Mouse (Mus musculus): ENCODE measurements around the gene Pabpn1l. TPM values are rescaled to one million over a fixed set of nuclear protein-coding genes. Genes with fewer than 3 reads are reported as not detected.
"Not testable (repeated sequence)": the region's sequence is repeated elsewhere in the genome, so short reads cannot be mapped to it uniquely, and the experiment has no call there.

The Pabpn1l gene
- total RNA-seq, 4 experiments from 2014 or later: not detected

DNA sequence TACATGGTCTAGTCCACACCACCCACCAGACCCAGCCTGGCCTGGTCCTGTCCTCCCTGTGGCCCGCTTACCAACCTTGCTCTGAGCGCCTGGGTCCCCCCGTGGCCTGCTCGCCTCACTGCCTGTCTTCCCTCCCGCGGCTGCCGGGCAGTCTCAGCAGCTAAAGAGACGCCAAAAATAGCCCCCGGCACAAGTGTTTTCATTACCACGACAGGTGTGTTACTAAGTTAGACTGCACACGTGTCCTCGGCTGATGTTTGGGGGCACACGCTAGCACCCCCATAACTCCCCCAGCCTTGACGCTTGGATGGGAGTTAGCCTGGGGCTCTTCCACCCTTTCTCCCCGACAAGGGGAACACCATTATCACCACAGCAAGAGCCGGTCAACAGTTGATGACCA is 23.8 kb upstream of the Pabpn1l start:
- no peak for DNase-seq

DNA sequence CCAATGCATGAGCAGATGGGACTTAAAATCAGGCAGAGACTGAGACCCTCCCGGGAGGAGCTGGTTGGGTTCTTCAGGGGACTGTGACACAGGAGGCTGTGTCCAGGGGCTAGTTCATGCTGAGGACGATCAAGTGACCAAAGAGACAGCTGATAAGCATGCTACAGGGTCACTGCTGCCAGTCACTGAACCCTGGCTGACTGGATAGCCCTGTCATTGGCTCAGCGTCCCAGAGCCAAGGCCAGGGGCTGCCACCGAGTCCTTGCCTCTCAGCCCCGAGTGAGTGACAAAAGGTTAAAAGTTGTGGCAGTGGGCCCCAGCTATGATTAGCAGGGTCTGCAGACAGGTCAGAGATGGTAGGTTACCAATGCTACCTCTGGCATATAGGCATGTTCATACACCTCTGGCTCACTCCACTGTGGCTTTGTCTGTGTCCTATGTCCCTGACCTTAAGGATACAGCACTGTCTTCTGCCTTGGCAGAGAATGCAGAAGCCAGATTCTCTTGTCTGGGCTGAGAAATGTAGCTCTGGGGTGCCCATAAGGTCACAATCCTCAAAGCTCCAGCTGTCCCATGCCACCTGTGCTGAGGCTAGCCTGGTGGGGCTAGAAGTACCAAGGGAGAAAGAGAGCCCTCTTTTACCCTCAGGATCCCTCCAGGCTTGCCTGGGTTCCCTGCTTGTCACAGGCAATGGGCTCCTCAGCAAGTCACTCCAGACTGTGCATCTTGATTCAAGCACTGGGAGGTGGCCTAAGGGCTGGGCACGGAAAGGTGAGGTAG is 21.8 kb upstream of the Pabpn1l start:
- peak; percentile 69 for DNase-seq

DNA sequence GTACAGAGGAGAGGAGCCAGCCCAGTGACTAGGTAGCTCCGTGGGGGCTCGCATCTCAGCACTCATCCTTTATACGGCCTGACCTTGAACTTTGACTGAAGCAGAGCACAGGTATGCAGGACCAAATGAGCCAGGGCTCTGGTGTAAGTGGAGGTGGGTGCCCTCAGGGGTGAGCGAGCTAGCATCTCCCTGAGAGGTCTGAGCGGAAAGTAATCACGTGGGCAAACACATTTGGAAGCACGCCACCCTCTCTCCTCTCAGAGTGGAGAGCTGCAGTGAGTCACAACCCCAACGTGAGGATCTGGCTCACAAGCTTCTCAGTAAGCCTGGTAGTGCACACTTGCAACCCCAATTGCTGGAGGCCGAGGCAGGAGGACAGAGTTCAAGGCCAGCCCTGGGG is 19.5 kb upstream of the Pabpn1l start:
- DNase-seq: peak; percentile 82

- DNase-seq: no peak
Observed at GRCm38 (mm10) chr8:122641406-122641805, 18.9 kb upstream of the Pabpn1l start.

DNA sequence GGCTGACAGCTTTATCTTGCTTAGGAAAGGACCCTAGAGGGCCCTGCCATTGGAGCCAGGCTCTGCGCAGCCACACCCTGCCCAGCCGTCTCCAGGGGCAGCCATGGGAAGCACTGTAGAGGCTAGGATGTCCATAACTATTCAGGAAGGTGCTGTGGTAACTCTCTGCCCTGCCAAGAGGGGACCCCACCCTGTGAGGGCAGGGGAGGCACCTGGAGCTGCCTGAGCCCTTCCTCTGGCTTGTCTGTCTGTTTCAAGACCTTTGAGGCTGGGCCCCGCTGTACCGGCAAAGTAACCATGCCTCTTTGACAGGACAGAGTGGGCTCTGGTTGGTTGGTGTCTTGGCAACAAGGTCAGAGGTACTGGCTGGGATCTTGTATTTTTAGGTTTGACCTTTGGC is 18.3 kb upstream of the Pabpn1l start:
- DNase-seq: no peak

- no peak for DNase-seq
Observed at GRCm38 (mm10) chr8:122639521-122640248, 17.1 kb upstream of the Pabpn1l start.

DNA sequence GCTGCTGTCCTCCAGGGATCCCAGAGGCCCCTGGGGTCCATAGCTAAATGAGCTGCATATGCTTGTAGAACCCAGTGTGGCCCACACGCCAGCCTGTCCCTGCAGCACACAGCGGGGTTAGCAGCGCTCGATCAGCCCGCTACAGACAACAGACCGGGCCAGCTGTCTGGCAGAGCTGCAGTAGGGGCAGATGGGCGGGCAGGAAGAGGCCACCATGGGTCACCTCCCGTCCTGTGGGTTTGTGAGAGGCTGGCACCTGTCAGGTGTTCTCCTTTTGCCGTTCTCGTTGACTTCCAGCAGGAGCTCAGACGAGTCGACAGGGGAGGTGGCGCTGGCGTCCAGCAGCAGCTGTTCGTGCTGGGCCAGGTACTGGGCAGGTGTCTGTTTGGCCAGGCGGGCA is 16.1 kb upstream of the Pabpn1l start:
- no peak for DNase-seq

DNA sequence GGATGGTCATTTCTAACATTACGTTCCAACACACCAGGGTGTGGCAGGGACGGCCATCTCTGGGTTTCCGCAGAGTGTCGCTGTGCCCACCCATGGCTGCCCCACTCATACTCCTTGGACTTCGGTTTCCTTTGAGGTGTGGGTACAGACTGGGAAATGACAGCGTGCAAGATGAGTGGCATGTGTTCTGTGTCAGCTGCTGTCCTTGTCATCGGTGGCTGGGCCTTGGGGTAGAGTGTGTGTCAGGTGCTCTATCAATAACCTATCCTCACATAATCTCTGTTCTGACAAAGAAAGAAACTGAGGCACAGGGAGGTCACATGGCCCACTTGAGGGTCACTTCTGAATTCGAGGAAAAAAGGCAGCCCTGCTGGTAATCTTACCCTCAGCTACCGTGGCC is 14.7 kb upstream of the Pabpn1l start:
- no peak for DNase-seq

GRCm38 (mm10) chr8:122636803-122637175 is 14.2 kb upstream of the Pabpn1l start:
- DNase-seq: no peak

DNA sequence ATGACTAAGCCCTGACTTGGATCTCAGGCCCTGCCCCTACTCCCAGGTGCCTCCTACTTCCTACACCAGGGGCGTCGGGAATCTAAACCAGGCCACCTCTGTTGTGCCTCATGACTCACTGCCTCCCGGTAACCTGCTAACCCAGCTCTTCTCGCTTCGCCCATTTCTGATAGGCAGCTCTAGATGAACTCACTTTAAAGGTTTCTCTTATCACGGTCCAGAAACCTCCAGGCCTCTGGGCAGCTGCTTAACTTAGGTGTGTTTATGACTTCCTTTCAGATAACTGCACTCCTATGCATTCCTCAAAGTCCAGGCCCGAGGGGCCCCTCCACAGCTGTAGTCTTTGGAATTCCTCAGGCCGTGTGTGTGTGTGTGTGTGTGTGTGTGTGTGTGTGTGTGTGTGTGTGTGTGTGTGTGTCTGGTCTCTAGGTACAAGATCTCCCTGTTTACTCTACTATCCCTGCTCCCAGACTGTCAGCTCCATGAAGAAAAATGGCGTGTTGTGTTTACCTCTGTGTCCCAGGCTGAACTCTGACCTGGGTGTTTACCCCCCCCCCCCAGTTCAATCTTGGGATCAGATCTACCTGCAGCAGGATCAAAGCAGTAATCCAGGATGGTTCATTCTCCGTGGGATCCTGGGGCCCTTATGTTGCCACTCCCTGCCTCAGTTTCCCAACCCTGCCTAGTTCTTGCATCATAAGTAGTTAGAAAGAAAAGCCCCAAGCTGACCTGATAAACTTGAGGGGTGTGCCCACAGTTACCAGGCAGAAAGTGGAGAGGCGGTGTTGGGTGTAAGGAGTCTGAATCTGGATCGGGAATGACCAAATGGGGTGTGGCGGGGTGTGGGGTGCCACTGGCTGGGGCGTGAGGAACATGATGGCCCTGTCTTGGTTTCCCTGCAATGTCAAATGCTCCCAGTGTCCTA is 13.6 kb upstream of the Pabpn1l start:
- DNase-seq: no peak

DNA sequence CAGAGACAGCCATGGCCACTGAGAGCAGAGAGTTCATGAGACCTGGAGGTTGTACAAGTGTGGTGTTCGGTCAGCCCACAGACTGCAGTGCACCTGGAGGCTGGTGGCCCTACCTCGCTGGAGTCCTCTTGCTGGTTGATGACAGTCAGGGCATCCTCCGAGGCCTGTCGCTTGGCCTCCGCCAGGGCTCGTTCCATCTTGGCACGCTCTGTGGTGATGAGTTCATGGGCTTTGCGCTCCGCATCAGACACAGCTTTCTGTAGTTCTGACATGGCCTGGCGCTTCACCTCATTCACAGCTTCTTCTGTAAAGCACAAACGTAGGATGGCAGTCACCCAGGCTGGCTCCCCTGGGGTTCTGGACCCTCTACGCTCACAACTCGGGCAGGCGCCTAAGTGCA is 10.7 kb upstream of the Pabpn1l start:
- no peak for DNase-seq

DNA sequence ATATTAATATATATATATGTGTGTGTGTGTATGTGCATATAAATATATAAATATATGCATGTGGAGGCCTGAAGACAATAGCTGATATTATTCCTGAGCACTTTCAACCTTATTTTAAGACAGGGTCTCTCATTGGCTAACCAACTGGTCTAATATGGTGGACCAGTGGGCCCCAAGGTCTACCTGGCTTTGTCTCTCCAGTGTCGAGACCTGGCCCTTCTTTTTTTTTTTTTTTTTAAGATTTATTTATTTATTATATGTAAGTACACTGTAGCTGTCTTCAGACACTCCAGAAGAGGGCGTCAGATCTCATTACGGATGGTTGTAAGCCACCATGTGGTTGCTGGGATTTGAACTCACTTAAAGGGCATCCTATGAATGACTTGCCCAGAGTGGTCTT is 9.6 kb upstream of the Pabpn1l start:
- not testable (repeated sequence) for DNase-seq

DNA sequence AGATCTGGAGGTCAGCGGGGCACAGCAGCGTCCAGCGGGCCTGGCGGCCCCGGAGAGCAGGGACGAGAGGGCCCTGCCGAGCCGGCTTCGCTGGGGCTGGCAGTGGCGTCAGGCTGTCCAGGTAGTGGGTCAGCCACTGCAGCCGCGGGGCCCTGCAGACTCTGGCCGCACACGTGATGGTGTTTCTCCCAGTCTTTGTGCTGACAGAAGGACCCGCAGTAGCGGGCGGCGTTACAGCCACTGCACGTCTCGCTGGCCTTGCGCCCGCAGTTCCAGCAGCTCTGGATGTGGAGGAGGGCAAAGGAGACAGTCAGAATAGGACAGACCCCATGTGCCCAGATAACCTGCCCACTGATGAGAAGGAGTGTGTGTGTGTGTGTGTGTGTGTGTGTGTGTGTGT is 8.2 kb upstream of the Pabpn1l start:
- no peak for DNase-seq

DNA sequence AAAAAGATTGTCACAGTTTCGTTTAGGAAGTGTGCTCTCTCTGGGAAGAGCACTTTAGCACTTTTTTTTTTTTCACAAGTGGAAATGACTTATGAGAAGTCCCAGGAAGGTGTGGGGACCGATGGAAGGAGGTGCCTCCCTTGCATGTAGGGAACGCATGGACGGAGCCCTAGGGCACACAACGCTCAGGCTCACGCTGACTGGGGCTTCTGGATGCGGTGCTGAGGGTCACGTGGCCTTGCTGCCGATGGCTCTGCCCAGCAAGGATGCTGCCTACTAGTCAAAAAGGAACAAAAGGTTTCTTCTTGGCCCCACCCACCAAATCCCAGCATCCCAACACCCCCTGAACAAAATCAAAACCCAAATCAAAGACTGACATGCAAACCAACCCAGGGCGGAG is 6.8 kb upstream of the Pabpn1l start:
- no peak for DNase-seq

- DNase-seq: no peak
Observed at GRCm38 (mm10) chr8:122626896-122627295, 4.4 kb upstream of the Pabpn1l start.

GRCm38 (mm10) chr8:122625811-122626210 is 3.3 kb upstream of the Pabpn1l start:
- no peak for DNase-seq

DNA sequence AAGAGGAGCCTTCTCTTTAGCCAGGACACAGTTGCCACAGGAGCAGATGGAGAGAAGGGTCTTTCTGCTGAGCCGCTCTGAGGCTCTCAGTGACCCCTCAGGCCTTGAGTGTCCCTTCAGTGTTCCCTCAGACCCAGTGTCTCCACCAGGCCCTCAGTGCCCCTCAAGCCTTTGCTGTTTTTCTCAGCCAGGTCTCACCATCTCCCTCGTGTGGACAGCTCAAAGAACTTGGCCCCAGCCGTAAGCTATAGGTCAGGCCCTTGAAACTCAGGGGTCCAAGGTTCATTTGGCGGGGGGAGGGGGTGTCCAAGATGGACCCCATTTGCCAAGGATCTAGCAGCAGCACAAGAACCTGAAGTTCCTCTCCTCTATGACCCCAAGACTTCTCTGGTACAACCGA is 2.1 kb upstream of the Pabpn1l start:
- no peak for DNase-seq

GRCm38 (mm10) chr8:122623844-122624642 is 1.5 kb upstream of the Pabpn1l start:
- DNase-seq: no peak

GRCm38 (mm10) chr8:122620446-122620845 is 2.1 kb downstream of the Pabpn1l start:
- DNase-seq: no peak

GRCm38 (mm10) chr8:122618660-122619378 is 3.7 kb downstream of the Pabpn1l start:
- no peak for DNase-seq

DNA sequence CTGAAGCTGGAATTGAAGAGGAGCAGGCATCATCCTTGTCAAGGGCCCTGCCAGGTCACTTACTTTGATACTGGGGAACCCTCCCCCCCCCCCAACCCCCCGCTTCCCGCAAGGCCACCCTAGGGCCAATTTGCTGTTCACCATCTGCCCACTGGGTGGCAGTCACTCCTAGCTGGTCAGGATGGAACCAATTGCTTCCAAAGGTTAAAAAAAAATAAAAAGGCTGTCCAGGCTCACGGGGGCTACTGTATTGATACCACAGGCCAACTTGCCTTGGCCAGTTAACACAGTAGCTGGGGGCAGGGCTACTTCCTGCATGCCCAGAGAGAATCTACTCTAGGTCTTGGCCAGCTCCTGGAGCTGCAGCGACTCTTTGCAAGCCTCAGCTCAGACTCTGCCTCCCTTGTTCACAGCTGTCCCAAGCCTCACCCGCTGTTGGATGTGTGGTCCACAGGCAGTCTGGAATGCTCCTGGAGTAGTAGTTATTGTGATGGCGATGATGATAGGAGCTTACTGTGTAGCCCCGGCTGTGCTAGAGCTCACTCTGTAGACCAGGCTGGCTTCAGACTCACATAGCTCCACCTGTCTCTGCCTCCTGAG is 4.5 kb downstream of the Pabpn1l start:
- peak; percentile 66 for DNase-seq
